ENCODE assay signal across 9 mouse cellular contexts in genomic region chr11:63264432-63265061, GRCm38 (mm10).
A peak's percentile ranks its signal among the peaks of the same experiment; 100 is the strongest.
DNase-seq lines count a peak whose midpoint lies in the region; ATAC-seq and TF ChIP-seq lines count a peak whose summit lies in the region.
"Had no signal": no experiment of that assay in that cellular context is flagged by ENCODE, and none has a peak within 500 bp of the region (broad histone marks: within the 10 kb centered on the region; RNA-seq: fewer than 3 reads in every experiment).

No protein-coding gene starts in this region.

- TF ChIP-seq EP300 in lung, postnatal 0 days (IDR thresholded peaks at IDR 0.05) = no peak

- no peak overlapping the region for H3K9ac ChIP-seq in lung, postnatal 0 days (replicated peaks; ENCODE audit: low read depth)

- H3K27me3 ChIP-seq in lung, postnatal 0 days (replicated peaks; ENCODE audit: insufficient read depth, low read length) = no peaks in the 10 kb centered on the region

- no peak overlapping the region for H3K27ac ChIP-seq in lung, postnatal 0 days (ENCODE audit: low read length)
- H3K27ac ChIP-seq: macrophage had no signal

- H3K9me3 ChIP-seq in lung, postnatal 0 days (ENCODE audit: low read length) = no peaks in the 10 kb centered on the region

- peak; percentile 85 to 86; a peak in 3 of 4 replicates for ATAC-seq in hematopoietic stem cell, adult 5-6 weeks (replicated peaks in 1 of 2; ENCODE audit: insufficient read depth in 1 of 2, low FRiP score in 2 of 2, low TSS enrichment in 1 of 2, low read depth in 1 of 2, poor library complexity in 2 of 2, severe bottlenecking in 2 of 2)
- peak; percentile 41; the same call in 1 of the 2 replicates for ATAC-seq in lung, postnatal 0 days

- DNase-seq in cerebellum, postnatal 14 days = peak; percentile 14 to 21
- DNase-seq in cerebellum, adult 9-11 months = no peak
- DNase-seq in urinary bladder, postnatal 25 days (ENCODE audit: low spot score) = peak; percentile 5
- no peak for DNase-seq in urinary bladder, adult 18-20 months (ENCODE audit: low spot score in 2 of 2)
- peak; percentile 55 for DNase-seq in lung, postnatal 0 days (ENCODE audit: low spot score)
- no peak for DNase-seq in ovary, postnatal 36 days (ENCODE audit: low spot score)
- no peak for DNase-seq in gastrocnemius, adult 8-10 months (ENCODE audit: low spot score in 2 of 2)

- no peaks in the 10 kb centered on the region for H3K4me1 ChIP-seq in lung, postnatal 0 days (ENCODE audit: insufficient read depth, low read depth, low read length)

- H3K36me3 ChIP-seq in lung, postnatal 0 days (ENCODE audit: insufficient read depth, low read length) = no peaks in the 10 kb centered on the region

- H3K4me2 ChIP-seq in lung, postnatal 0 days (replicated peaks; ENCODE audit: low read depth, low read length) = peak overlapping the region; percentile 49

- 27% methylated on average over 9 of the region's 9 CpGs for WGBS in lung, postnatal 0 days

- H3K4me3 ChIP-seq in lung, postnatal 0 days (ENCODE audit: low read depth, low read length) = peak overlapping the region; percentile 24

- TF ChIP-seq CTCF in lung, postnatal 0 days (IDR thresholded peaks at IDR 0.05) = peak; percentile 83

Comparison
In these comparisons a context has a peak if more than half of its experiments do, and no peak if none do; other contexts are left out.
1. DNase-seq: peak in cerebellum, postnatal 14 days (2 of 2), urinary bladder, postnatal 25 days (single experiment) and lung, postnatal 0 days (single experiment); none in cerebellum, adult 9-11 months (single experiment), urinary bladder, adult 18-20 months (0 of 2), ovary, postnatal 36 days (single experiment) and gastrocnemius, adult 8-10 months (0 of 2).